Mouse (Mus musculus): Measurements from ENCODE around the gene 1700037H04Rik. TPM values are rescaled to one million over a fixed set of nuclear protein-coding genes. Genes with fewer than 3 reads are reported as not detected.

The 1700037H04Rik gene
- total RNA-seq, 2 experiments from 2014 or later: 71.1 to 78.3 TPM

DNA sequence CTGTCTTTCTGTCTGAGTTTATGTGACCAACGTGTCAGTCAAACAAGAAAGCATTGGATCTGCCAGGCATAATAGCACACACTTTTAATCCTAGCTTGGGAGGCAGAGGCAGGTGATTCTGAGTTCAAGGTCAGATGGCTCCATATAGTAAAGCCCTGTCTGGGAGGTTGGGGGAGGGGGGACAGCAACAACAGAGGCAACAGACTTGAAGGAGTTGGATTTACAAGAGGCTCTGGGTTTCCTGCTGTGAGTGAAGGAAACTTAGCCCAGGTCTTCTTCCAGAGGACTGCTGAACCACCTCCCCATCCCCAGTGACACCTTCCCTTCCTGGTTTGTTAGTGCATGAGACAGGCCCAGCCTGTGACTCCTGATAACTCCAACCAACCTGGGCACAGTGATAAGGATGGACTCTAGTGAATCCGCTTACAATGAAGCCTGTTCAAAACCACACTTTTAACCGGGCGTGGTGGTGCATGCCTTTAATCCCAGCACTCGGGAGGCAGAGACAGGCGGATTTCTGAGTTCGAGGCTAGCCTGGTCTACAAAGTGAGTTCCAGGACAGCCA is 7.6 kb downstream of the 1700037H04Rik start:
- DNase-seq (ENCODE audit: low spot score in 2 of 2): no peak
- intact Hi-C loops (cut with DNase I): no loop called here

- no peak for DNase-seq (ENCODE audit: low spot score in 2 of 2)
- intact Hi-C loops (cut with DNase I): no loop called here
These were observed 10.7 kb downstream of the 1700037H04Rik start for GRCm38 (mm10) chr2:131149254-131149578.

- no peak for DNase-seq (ENCODE audit: low spot score in 2 of 2)
- intact Hi-C loops (cut with DNase I): no loop called here
These were observed 11.3 kb downstream of the 1700037H04Rik start for GRCm38 (mm10) chr2:131148353-131149253.

GRCm38 (mm10) chr2:131147043-131147365 is 12.9 kb downstream of the 1700037H04Rik start:
- intact Hi-C loops (cut with DNase I): no loop called here
- DNase-seq (ENCODE audit: low spot score in 2 of 2): no peak

GRCm38 (mm10) chr2:131146193-131147042 is 13.5 kb downstream of the 1700037H04Rik start:
- intact Hi-C loops (cut with DNase I): no loop called here
- DNase-seq (ENCODE audit: low spot score in 2 of 2): no peak

GRCm38 (mm10) chr2:131145536-131145935 is 14.3 kb downstream of the 1700037H04Rik start:
- DNase-seq (ENCODE audit: low spot score in 2 of 2): no peak
- intact Hi-C loops (cut with DNase I): no loop called here

DNA sequence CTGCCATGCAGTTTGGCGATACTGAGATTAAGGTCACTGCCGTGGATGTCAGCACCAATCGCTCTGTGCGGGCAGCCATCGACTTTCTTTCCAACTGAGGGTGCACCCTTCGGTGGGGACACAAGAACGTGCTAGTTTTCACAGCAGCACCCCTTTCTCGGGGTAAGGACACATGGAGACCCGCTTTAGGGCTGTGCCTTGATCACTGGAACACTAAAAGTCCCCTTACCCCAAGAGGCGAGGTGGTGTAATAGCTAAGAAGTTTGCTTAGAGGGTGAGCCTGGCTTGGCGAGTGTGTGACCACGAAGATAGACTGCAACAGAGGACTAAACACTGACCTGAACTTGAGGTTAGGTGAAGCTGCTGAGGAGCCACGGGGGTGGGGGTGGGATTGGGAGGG is 14.8 kb downstream of the 1700037H04Rik start:
- intact Hi-C loops (cut with DNase I): no loop called here
- DNase-seq (ENCODE audit: low spot score in 2 of 2): no peak

DNA sequence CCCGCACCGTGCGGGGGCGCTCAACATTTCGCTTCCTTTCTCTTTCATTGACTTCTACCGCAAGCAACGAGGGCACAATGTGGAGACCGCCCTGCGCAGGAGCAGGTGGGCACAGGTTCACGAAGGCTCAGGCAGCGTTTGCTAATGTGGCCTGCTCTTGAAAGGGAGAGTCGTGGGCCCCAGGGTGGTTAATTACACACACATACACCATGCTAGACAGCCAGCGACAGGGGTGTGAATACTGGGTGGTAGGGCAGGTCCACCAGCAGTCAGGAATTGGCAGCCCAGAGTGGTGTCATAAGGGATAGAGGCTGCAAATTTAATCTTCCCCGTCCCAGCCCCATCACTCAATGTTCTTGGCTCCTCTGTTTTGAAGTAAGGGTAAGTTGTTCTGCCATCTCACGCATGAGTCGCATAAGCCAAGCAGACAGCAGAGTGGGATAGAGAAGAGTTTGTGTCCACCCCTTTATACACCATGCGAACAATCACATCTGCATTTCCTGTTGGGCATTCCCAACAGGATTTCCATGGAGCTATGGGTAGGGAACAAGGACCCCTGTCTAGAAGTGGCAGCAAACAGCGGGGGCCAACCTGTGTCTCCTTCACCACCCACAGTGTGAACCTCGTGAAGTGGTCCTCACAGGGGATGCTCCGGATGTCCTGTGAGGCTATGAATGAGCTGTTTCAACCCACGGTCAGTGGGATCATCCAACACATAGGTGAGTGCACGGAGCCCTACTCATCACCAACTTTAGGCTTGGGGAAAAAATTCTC is 16.7 kb downstream of the 1700037H04Rik start:
- intact Hi-C loops (cut with DNase I): loop anchor here (5.0 kb wide), 1 partner anchor 46 kb away; no protein-coding TSS in a partner anchor

DNA sequence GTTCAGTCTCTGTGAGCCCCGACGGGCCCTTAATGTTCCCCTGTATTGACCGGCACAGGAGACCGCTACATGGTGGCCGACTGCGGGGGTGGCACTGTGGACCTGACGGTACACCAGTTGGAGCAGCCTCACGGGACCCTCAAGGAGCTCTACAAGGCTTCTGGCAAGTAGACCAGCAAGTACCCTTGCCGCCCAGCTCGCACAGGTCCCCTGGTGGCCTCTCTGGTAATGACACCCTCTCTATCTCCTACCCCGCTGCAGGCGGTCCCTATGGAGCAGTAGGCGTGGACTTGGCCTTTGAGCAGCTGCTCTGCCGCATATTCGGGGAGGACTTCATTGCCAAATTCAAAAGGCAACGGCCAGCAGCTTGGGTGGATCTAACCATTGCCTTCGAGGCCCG is 17.3 kb downstream of the 1700037H04Rik start:
- DNase-seq (ENCODE audit: low spot score in 2 of 2): peak in 1 of 2 experiments; percentile 44
- intact Hi-C loops (cut with DNase I): loop anchor here (5.0 kb wide), 1 partner anchor 45 kb away; no protein-coding TSS in a partner anchor

More for the DNA sequence above, 16.7 kb downstream of the 1700037H04Rik start:
- DNase-seq (ENCODE audit: low spot score in 2 of 2): no peak

DNA sequence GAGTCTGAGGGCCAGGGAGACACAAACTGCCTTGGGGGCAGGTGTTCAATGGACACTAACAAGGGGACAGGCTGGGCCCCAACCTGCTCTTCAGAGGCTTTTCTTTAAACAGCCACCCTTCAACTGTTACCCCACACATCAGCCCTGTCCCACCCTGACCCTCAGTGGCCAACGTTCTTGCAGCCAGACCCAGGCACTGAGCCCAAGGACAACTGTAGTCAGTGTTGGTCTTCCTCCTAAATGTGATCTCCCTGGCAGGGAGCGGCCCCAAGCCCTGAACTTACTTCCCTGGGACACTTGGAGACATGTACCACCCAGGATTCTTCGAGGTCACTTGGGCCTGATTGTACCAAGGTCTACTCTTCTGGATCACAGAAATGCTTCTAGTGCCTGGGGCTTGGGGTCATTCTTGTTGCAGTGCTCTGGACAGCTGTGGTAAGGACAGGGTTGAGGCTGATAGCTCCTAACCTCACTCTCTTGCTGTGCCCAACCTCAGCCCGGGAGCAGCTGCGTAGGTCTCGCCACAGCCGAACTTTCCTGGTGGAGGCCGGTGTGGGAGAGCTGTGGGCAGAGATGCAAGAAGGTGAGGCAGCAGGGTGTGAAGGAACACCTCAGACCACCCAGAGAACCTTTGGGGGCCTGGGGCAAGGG is 18.4 kb downstream of the 1700037H04Rik start:
- intact Hi-C loops (cut with DNase I): loop anchor here (5.0 kb wide), 1 partner anchor 44 kb away; no protein-coding TSS in a partner anchor
- DNase-seq (ENCODE audit: low spot score in 2 of 2): no peak

DNA sequence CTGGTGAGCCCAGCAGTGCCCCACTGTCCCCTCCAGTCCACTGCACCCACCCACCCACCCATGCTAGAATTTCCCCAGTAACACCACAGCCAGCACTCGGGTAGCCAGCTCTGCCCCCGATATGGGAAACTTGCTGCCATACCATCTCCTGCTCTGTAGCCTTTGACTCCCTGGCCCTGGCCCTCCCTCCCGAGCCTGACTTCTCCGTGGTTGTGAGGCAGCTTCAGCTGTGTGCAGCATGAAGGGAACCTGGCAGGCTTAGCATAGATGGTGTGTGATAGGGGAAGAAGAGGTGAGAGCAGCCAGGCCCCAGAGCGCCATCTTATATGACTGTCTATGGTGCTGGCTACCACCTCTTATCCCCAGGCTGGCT is 19.4 kb downstream of the 1700037H04Rik start:
- intact Hi-C loops (cut with DNase I): loop anchor here (5.0 kb wide), 1 partner anchor 43 kb away; no protein-coding TSS in a partner anchor
- DNase-seq (ENCODE audit: low spot score in 2 of 2): no peak

DNA sequence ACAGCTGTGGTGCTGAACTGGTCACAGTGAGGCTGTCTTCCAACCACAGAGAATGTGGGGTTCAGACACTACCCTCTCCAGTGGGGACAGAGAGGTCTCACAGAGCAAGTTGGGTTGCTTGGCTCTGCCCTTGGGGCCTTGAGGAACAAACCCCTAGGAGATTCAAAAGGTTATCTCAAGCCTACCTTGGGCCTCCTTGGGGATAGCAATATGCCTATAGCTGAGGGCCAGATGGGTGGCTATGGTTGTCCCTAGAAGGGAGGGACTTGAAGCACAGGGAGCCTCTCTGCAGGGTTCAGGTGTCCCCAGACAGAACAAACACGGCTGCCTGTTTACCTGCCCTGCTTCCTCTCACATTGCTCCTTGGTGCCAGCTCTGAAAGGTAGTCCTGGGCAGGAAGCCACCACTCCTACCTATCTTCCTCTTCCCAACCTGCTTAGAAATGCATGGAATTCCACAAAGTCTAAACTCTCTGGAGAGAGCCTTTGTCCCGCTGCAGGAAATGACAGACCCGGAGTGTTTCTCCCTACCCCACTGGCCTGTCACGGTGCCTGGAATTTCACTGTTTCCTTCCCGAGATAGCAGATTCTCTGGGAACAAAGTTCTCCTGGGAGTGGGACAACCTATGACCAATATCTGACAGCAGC is 19.9 kb downstream of the 1700037H04Rik start:
- intact Hi-C loops (cut with DNase I): loop anchor here (5.0 kb wide), 1 partner anchor 43 kb away; no protein-coding TSS in a partner anchor
- DNase-seq (ENCODE audit: low spot score in 2 of 2): no peak

- no peak for DNase-seq (ENCODE audit: low spot score in 2 of 2)
These were observed 20.6 kb downstream of the 1700037H04Rik start for GRCm38 (mm10) chr2:131139287-131139686.

DNA sequence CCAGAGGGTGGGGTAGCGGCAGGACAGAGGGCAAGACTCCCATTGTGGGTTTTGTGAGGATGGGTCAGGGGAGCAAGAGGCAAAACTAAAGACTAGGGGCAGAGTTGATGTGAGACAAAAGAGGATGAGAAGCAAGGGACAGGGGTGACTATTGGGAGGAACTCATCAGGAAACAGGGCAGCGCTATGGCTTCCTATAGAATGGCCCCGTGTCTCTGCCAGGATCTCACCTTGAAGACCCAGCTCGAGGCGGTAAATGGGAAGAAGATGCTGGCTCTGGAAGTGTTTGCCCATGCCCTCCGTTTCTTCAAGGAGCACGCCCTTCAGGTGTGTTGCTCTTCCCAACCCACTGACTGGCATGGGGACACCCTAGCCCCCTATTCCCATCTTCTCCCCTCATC is 21.1 kb downstream of the 1700037H04Rik start:
- intact Hi-C loops (cut with DNase I): no loop called here
- DNase-seq (ENCODE audit: low spot score in 2 of 2): no peak

More at GRCm38 (mm10) chr2:131139287-131139686, 20.6 kb downstream of the 1700037H04Rik start:
- intact Hi-C loops (cut with DNase I): no loop called here

DNA sequence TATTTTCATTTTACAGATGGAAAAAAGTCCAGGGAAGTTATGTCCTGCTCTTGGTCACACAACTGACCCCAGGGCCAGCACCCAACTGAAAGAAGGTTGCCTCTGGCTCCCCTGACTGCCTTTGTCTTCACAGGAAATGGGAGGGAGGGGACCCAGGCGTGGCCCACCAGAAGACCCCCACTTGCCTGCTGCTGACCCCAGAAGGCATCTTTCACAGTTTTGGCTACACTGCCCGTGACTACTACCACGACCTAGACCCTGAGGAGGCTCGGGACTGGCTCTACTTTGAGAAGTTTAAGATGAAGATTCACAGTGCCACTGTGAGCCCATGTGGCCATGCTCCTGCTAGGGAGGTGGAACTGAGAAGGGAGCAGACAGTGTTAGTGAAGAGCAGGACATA is 21.6 kb downstream of the 1700037H04Rik start:
- intact Hi-C loops (cut with DNase I): no loop called here
- DNase-seq (ENCODE audit: low spot score in 2 of 2): no peak

- intact Hi-C loops (cut with DNase I): no loop called here
- DNase-seq (ENCODE audit: low spot score in 2 of 2): peak in 1 of 2 experiments; percentile 1
These were observed 24.3 kb downstream of the 1700037H04Rik start for GRCm38 (mm10) chr2:131135521-131136139.

GRCm38 (mm10) chr2:131134826-131135400 is 25.0 kb downstream of the 1700037H04Rik start:
- peak in 1 of 2 experiments; percentile 2 for DNase-seq (ENCODE audit: low spot score in 2 of 2)
- intact Hi-C loops (cut with DNase I): no loop called here
